Mouse (Mus musculus): ENCODE data around the gene Crtc3. TPM values are rescaled to one million over a fixed set of nuclear protein-coding genes. Genes with fewer than 3 reads are reported as not detected.

Gene Crtc3
- polyA plus RNA-seq, 1 experiment from 2014 or later = 10.1 TPM

- no peaks in the 10 kb centered on the region for H3K27me3 ChIP-seq (ENCODE audit: insufficient read depth, poor library complexity, severe bottlenecking)
- no peak overlapping the region for H3K4me3 ChIP-seq
- 72% methylated on average over 3 of the region's 3 CpGs for WGBS
Measured at GRCm38 (mm10) chr7:80555146-80555545, 133.5 kb downstream of the Crtc3 start.

GRCm38 (mm10) chr7:80554180-80555021 lies 134.3 kb downstream of the Crtc3 start:
- DNase-seq (ENCODE audit: low spot score) = no peak
- H3K4me1 ChIP-seq (replicated peaks) = 0 out of 2 replicates have a peak, but pooled peaks cover 4% of the 10 kb centered on the region
- H3K36me3 ChIP-seq = no peaks in the 10 kb centered on the region

More at GRCm38 (mm10) chr7:80555146-80555545, 133.5 kb downstream of the Crtc3 start:
- DNase-seq (ENCODE audit: low spot score) = no peak
- Histone ChIP-seq H3K4me1 (replicated peaks) (0 out of 2 replicates have a peak, but pooled peaks cover 4% of the 10 kb centered on the region), H3K9me3 (no peaks in the 10 kb centered on the region), H3K36me3 (no peaks in the 10 kb centered on the region), H3K27ac (no peak overlapping the region)

GRCm38 (mm10) chr7:80548513-80549260 lies 140.0 kb downstream of the Crtc3 start:
- Histone ChIP-seq H3K9me3 (no peaks in the 10 kb centered on the region), H3K36me3 (no peaks in the 10 kb centered on the region), H3K4me3 (no peak overlapping the region), H3K4me1 (replicated peaks) (no peaks in the 10 kb centered on the region), H3K27ac (no peak overlapping the region), H3K27me3 (ENCODE audit: insufficient read depth, poor library complexity, severe bottlenecking) (no peaks in the 10 kb centered on the region)
- DNase-seq (ENCODE audit: low spot score) = no peak
- WGBS = 83% methylated on average over 7 of the region's 7 CpGs

More at GRCm38 (mm10) chr7:80554180-80555021, 134.3 kb downstream of the Crtc3 start:
- H3K27ac ChIP-seq = no peak overlapping the region
- no peak overlapping the region for H3K4me3 ChIP-seq
- H3K9me3 ChIP-seq = no peaks in the 10 kb centered on the region
- no peaks in the 10 kb centered on the region for H3K27me3 ChIP-seq (ENCODE audit: insufficient read depth, poor library complexity, severe bottlenecking)
- 70% methylated on average over 22 of the region's 22 CpGs for WGBS

DNA sequence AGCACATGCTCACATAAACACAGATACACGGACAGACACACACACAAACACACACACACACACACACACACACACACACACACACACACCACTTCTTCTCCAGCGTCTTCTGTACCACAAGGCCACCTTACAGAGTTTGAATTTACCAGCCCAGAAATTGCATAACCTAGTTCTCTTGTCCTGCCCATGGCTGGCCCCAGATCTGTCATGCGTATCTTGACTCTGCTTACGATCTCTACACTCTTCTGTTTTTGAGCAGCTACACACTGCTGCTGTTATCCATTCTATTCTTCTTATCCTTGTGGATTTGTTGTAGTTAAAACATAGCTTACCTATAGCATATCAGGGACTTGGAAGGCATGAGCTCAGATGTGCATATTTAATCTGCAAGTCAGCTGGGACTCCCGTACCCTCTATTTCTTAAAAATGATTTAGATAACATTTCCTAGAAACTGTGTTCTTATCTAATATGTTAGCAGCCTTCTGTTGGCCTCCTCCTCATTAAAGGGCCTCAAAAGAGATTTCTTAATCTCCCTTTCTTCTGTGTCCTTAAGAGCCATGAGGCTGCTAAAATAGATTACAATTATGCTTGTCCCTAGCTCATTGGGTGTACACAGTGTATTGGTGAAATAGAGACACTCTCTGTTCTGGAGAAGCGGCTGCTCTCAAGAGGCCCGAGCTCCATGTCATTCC lies 146.4 kb downstream of the Crtc3 start:
- H3K4me1 ChIP-seq (replicated peaks) = 0 out of 2 replicates have a peak, but pooled peaks cover 3% of the 10 kb centered on the region
- H3K27me3 ChIP-seq (ENCODE audit: insufficient read depth, poor library complexity, severe bottlenecking) = no peaks in the 10 kb centered on the region
- no peaks in the 10 kb centered on the region for H3K9me3 ChIP-seq
- H3K36me3 ChIP-seq = no peaks in the 10 kb centered on the region
- H3K27ac ChIP-seq = no peak overlapping the region
- DNase-seq (ENCODE audit: low spot score) = no peak
- no peak overlapping the region for H3K4me3 ChIP-seq
- WGBS = 86% methylated on average over 7 of the region's 7 CpGs

GRCm38 (mm10) chr7:80539581-80539980 lies 149.1 kb downstream of the Crtc3 start:
- no peak for DNase-seq (ENCODE audit: low spot score)
- Histone ChIP-seq H3K9me3 (no peaks in the 10 kb centered on the region), H3K27me3 (ENCODE audit: insufficient read depth, poor library complexity, severe bottlenecking) (no peaks in the 10 kb centered on the region), H3K36me3 (no peaks in the 10 kb centered on the region), H3K27ac (no peak overlapping the region), H3K4me1 (replicated peaks) (peaks cover 4% of the 10 kb centered on the region), H3K4me3 (no peak overlapping the region)
- 71% methylated on average over 5 of the region's 5 CpGs for WGBS

Other genes with a start within 250 kb of the Crtc3 start
- 33.1 and 47.3 TPM in 2 replicates for gene Blm, start 153.8 kb downstream of the Crtc3 start, polyA plus RNA-seq (2016; fragmentation: Nextera tagmentation; extraction: Ambion mirVana)
- gene Iqgap1, start 137.1 kb upstream of the Crtc3 start, polyA plus RNA-seq (2016; fragmentation: Nextera tagmentation; extraction: Ambion mirVana) = 25.2 and 28.9 TPM in 2 replicates
- 3.6 and 4.0 TPM in 2 replicates for gene Zscan2, start 172.0 kb upstream of the Crtc3 start, polyA plus RNA-seq (2016; fragmentation: Nextera tagmentation; extraction: Ambion mirVana)
- 46.3 and 48.4 TPM in 2 replicates for gene Wdr73, start 212.4 kb upstream of the Crtc3 start, polyA plus RNA-seq (2016; fragmentation: Nextera tagmentation; extraction: Ambion mirVana)
- 6.7 and 8.6 TPM in 2 replicates for gene Nmb, start 216.2 kb upstream of the Crtc3 start, polyA plus RNA-seq (2016; fragmentation: Nextera tagmentation; extraction: Ambion mirVana)

All from hindbrain, embryonic 10.5 days (tissue).